Mouse (Mus musculus): ENCODE measurements at regions not wholly inside any gene's neighbourhood (a gene's known extent, or its start where the extent isn't known, plus 50 kb on each side); places are given as distances from the start of the nearest gene placed in this dataset.
A peak's percentile ranks its signal among the peaks of the same experiment; 100 is the strongest.

- no peak overlapping the region for H3K4me3 ChIP-seq
- DNase-seq (ENCODE audit: extremely low spot score in 1 of 2, low spot score in 2 of 2), result no peak
- TF ChIP-seq CTCF (IDR thresholded peaks at IDR 0.05), result no peak
- intact Hi-C loops (cut with DNase I), result no loop called here
- no peak overlapping the region for H3K27ac ChIP-seq
Measured at GRCm38 (mm10) chr7:50993707-50994106, 394.7 kb downstream of the 4933405O20Rik start.

DNA sequence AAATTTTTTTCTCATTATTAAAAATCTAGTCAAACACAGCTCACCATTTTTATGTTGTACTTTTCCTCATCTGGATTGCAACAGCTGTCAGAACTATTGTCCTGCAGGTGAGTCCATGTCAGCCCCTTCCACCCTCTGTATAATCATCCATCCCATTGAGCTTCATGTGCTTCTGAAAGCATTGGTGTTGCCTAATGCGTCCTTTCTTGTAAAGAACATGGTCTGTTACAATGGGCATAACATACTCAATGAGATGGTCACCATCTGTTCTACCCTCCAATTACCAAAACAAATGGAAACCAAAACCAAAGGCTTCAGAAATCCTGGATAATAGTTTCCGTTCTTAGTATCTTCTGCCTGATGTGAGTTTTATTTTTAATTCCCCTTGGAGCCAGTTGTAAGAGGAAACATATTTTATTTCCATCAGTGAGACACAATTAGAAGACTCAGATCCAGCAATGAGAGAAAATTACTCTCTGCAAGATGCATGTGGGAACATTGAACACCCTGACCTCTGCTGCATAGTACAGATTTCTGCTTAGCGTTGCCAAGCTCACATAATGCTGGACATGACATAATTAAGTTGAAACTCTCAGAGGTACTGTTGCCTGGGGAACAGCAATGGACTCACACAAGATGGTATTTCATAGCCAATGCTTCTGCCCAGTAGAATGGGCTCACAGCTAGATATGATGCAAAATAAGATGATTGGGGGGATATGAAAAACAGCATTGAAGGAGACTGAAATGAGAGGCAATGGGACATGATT is 443.1 kb downstream of the 4933405O20Rik start:
- no peak for TF ChIP-seq CTCF (IDR thresholded peaks at IDR 0.05)
- no peak overlapping the region for H3K4me3 ChIP-seq
- H3K27ac ChIP-seq, result no peak overlapping the region
- no peak for DNase-seq (ENCODE audit: extremely low spot score in 1 of 2, low spot score in 2 of 2)
- intact Hi-C loops (cut with DNase I), result no loop called here

DNA sequence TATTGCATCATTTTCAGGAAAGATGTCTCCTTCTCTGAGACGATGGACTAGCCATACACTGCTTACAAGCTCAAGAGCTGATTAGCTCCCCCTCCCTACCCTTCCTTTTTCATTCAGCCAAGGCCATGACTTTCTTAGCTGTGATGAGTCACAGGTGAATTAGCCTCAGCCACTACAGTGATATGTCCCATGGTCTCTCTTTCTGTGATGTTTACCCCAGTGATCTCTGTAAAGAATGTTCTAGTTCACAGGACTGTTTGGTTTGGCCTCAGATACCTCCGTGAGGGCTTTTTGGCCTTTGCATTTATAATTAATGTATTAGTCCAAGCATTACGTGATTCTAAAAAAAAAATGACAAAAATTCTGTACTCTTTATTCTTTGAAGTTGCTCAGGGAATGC is 452.5 kb downstream of the 4933405O20Rik start:
- intact Hi-C loops (cut with DNase I), result no loop called here
- H3K4me3 ChIP-seq, result no peak overlapping the region
- no peak for TF ChIP-seq CTCF (IDR thresholded peaks at IDR 0.05)
- no peak for DNase-seq (ENCODE audit: extremely low spot score in 1 of 2, low spot score in 2 of 2)
- no peak overlapping the region for H3K27ac ChIP-seq

DNA sequence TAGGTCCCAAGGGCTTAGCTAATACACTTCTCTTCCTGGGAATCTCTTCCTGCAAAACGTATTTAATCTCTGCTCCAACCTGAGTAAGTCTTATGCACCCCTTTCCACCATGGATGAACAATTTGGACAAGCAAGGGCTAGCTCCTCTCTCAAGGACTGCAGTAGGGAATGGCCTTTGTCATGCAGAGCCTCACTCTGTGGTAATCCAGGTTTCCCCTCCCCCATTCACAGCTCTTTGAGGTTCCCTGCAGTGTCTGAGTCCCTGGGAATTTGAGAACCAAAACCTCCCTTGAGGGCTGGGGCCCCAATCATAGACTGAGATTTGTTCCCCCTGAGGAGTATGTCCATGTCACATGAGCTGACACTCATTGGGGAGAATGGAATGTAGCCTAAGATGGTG is 442.5 kb upstream of the Ano5 start:
- no peak for TF ChIP-seq CTCF (IDR thresholded peaks at IDR 0.05)
- H3K27ac ChIP-seq, result no peak overlapping the region
- no peak for DNase-seq (ENCODE audit: extremely low spot score in 1 of 2, low spot score in 2 of 2)
- intact Hi-C loops (cut with DNase I), result no loop called here
- no peak overlapping the region for H3K4me3 ChIP-seq

DNA sequence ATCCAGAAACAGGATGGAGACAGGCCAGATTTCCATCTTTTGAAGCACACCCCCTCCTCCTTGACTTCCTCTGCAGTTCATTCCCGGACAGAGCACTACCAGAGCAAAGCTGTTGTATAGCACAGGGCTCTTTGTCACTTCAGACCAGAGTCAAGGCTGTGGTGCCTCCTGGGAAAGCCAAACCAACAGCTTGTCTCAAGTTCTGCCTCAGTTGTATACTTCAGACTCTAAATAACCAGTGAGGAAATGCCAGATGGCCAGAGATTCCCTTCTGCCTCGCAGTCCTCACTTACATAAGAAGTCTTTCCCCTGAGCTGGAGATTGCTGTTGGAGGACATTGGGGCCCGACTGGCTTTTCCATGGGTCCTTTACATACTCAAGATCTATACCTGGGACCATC is 417.1 kb upstream of the Ano5 start:
- TF ChIP-seq CTCF (IDR thresholded peaks at IDR 0.05), result no peak
- no peak for DNase-seq (ENCODE audit: extremely low spot score in 1 of 2, low spot score in 2 of 2)
- Histone ChIP-seq H3K27ac (no peak overlapping the region), H3K4me3 (no peak overlapping the region)
- intact Hi-C loops (cut with DNase I), result no loop called here

DNA sequence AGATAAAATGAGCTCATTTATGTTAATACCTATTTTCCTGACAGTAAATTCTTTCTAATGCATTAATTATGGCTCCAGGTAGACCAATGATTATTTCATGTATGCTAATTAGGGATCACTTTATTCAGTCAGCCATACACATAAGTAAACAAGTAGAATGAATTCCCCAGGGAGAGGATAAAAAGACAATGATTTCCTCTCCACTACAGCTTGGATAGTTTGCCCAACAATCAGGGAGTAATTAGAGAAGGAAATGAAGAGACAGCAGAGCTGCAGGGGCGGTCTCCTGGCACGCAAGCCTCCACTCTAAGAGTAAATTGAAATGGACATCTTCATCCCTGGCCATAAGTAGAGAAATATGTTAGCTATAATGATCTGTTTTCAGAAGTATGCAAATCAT is 409.7 kb upstream of the Ano5 start:
- DNase-seq (ENCODE audit: extremely low spot score in 1 of 2, low spot score in 2 of 2), result no peak
- no peak for TF ChIP-seq CTCF (IDR thresholded peaks at IDR 0.05)
- Histone ChIP-seq H3K27ac (no peak overlapping the region), H3K4me3 (no peak overlapping the region)
- intact Hi-C loops (cut with DNase I), result no loop called here

DNA sequence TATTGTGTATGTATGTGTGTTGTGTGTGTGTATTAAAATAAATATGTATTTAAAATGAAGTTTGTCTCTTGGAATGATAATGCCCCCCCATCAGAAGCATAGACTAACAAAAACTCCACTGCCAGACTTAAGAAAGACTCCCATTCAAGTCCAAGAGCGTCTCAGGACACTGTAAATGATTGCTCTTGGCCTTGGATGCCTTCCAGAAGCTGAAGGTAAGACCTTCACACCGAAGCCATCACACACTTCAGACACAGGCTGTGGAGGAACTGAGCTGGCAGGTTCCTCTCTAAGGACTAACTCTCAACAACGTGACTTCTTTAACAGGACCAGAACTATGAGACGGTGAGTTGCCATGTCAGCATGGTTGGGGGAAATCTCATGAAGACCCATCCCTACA is 370.0 kb upstream of the Ano5 start:
- intact Hi-C loops (cut with DNase I), result no loop called here
- TF ChIP-seq CTCF (IDR thresholded peaks at IDR 0.05), result no peak
- no peak overlapping the region for H3K4me3 ChIP-seq
- DNase-seq (ENCODE audit: extremely low spot score in 1 of 2, low spot score in 2 of 2), result no peak
- no peak overlapping the region for H3K27ac ChIP-seq

- no peak overlapping the region for H3K4me3 ChIP-seq
- intact Hi-C loops (cut with DNase I), result no loop called here
- no peak for TF ChIP-seq CTCF (IDR thresholded peaks at IDR 0.05)
- no peak overlapping the region for H3K27ac ChIP-seq
- no peak for DNase-seq (ENCODE audit: extremely low spot score in 1 of 2, low spot score in 2 of 2)
Measured at GRCm38 (mm10) chr7:51175211-51175610, 335.6 kb upstream of the Ano5 start.

DNA sequence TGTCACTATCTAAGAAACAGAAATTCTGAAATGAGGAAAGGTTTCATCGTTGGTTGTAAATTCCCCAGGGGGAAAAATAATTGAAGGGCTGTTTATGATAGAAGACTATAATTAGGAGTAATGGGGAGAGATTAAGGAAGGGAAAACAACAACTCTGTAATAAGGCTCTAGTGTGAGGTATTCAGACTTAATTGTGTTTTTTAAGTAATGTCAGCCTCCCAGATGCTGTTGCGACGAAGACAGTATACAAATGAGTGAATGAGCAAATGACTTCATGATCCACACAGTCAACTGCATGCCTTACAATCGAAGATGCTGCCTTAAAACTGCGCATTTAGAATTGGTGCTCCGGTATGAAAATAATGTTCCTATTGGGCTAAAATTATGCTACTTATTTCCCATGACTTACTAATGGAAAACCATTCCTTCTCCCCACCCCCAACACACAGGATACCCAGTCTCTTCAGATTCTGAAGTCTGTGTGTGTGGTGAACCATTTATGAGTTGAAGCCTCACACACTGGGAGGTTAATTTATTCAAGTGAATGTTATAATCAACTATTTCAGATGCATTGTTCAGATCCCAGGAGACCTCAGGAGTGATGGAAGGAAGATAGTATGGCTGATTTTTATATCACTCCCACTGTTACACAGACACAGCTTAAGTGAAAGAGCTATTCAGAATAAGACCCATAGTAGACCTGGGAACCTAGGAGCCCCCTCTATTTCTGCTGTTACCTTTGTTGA is 295.2 kb upstream of the Ano5 start:
- intact Hi-C loops (cut with DNase I), result no loop called here
- H3K27ac ChIP-seq, result no peak overlapping the region
- no peak for TF ChIP-seq CTCF (IDR thresholded peaks at IDR 0.05)

DNA sequence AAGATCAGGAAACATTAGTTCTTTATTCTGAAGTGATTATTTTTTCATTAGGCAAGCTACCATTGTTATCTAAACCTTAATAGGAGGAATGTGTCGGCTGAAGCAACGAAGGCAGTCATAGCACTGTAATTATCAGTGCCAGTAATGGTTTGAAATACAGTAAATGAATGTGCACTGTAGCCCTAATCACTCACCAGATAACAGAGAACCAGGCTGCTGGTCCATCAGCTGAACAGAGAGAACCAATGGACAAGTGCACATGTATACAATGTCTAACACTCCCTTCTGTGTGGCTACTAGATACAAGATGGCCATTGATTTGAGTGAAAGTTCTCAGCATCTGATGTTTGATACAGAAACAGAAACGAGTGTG is 294.6 kb upstream of the Ano5 start:
- intact Hi-C loops (cut with DNase I), result no loop called here
- Histone ChIP-seq H3K27ac (no peak overlapping the region), H3K4me3 (no peak overlapping the region)
- no peak for DNase-seq (ENCODE audit: extremely low spot score in 1 of 2, low spot score in 2 of 2)
- no peak for TF ChIP-seq CTCF (IDR thresholded peaks at IDR 0.05)

More for the DNA sequence above, 295.2 kb upstream of the Ano5 start:
- no peak overlapping the region for H3K4me3 ChIP-seq
- DNase-seq (ENCODE audit: extremely low spot score in 1 of 2, low spot score in 2 of 2), result no peak

DNA sequence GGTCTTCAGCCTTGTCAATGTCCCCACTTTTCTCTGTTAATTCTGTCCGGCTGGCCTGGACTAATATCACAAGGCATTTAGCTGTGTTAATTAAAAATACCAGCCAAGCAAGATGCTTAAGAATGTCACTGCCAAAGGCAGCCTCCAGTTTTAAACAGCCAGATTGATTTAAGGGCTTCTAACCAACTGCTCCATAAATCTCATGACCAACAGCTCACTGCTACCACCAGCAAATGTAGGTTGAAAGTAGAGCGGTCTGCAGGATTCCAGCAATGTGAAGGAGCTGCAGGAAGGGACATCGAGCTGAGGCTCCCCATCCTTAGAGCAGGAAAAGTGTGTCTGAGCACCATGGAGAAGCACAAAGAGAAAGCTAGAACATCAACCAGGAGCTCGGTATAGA is 289.5 kb upstream of the Ano5 start:
- no peak for TF ChIP-seq CTCF (IDR thresholded peaks at IDR 0.05)
- DNase-seq (ENCODE audit: extremely low spot score in 1 of 2, low spot score in 2 of 2), result no peak
- H3K27ac ChIP-seq, result no peak overlapping the region
- H3K4me3 ChIP-seq, result no peak overlapping the region
- intact Hi-C loops (cut with DNase I), result no loop called here

GRCm38 (mm10) chr7:51221806-51222205 is 289.0 kb upstream of the Ano5 start:
- TF ChIP-seq CTCF (IDR thresholded peaks at IDR 0.05), result no peak
- no peak overlapping the region for H3K27ac ChIP-seq
- H3K4me3 ChIP-seq, result no peak overlapping the region
- intact Hi-C loops (cut with DNase I), result no loop called here
- DNase-seq (ENCODE audit: extremely low spot score in 1 of 2, low spot score in 2 of 2), result no peak

- intact Hi-C loops (cut with DNase I), result no loop called here
- no peak for TF ChIP-seq CTCF (IDR thresholded peaks at IDR 0.05)
- DNase-seq (ENCODE audit: extremely low spot score in 1 of 2, low spot score in 2 of 2), result peak; percentile 8 to 15
Measured at GRCm38 (mm10) chr7:51227136-51227535, 283.7 kb upstream of the Ano5 start.

More at GRCm38 (mm10) chr7:51227136-51227535, 283.7 kb upstream of the Ano5 start:
- no peak overlapping the region for H3K4me3 ChIP-seq
- no peak overlapping the region for H3K27ac ChIP-seq
